Mouse (Mus musculus): ENCODE results near the gene Rrp8.
"Not testable (repeated sequence)": the region's sequence is repeated elsewhere in the genome, so short reads cannot be mapped to it uniquely, and the experiment has no call there.

Rrp8 gene

GRCm38 (mm10) chr7:105747776-105748175 is 10.6 kb upstream of the Rrp8 start:
- DNase-seq (ENCODE audit: low spot score in 2 of 2) = no peak

GRCm38 (mm10) chr7:105743926-105744590 is 6.9 kb upstream of the Rrp8 start, which contains the start of gene Taf10:
Taf10 (minus strand) TSS chr7:105744361.
- peak; percentile 66 to 72 for DNase-seq (ENCODE audit: low spot score in 2 of 2)

- not testable (repeated sequence) for DNase-seq (ENCODE audit: low spot score in 2 of 2)
Measured at GRCm38 (mm10) chr7:105743246-105743925, 6.2 kb upstream of the Rrp8 start.

- not testable (repeated sequence) for DNase-seq (ENCODE audit: low spot score in 2 of 2)
Measured at GRCm38 (mm10) chr7:105742539-105743215, 5.5 kb upstream of the Rrp8 start.

- DNase-seq (ENCODE audit: low spot score in 2 of 2) = no peak
Measured at GRCm38 (mm10) chr7:105741978-105742377, 4.8 kb upstream of the Rrp8 start.

- peak in 1 of 2 experiments; percentile 0 for DNase-seq (ENCODE audit: low spot score in 2 of 2)
Measured at GRCm38 (mm10) chr7:105740851-105741250, 3.7 kb upstream of the Rrp8 start.

- DNase-seq (ENCODE audit: low spot score in 2 of 2) = no peak
Measured at GRCm38 (mm10) chr7:105740089-105740795, 3.1 kb upstream of the Rrp8 start.

- DNase-seq (ENCODE audit: low spot score in 2 of 2) = no peak
Measured at GRCm38 (mm10) chr7:105738948-105739347, 1.8 kb upstream of the Rrp8 start.

GRCm38 (mm10) chr7:105738286-105738685 is 1.1 kb upstream of the Rrp8 start:
- DNase-seq (ENCODE audit: low spot score in 2 of 2) = no peak

- no peak for DNase-seq (ENCODE audit: low spot score in 2 of 2)
Measured at GRCm38 (mm10) chr7:105737648-105738047, 463 bp upstream of the Rrp8 start.

- DNase-seq (ENCODE audit: low spot score in 2 of 2) = peak; percentile 83 to 86
Measured at GRCm38 (mm10) chr7:105736264-105736901, 802 bp downstream of the Rrp8 start, which contains the start of gene Ilk. Ilk (plus strand) TSS chr7:105736592.

- DNase-seq (ENCODE audit: low spot score in 2 of 2) = not testable (repeated sequence)
Measured at GRCm38 (mm10) chr7:105735464-105735863, 1.7 kb downstream of the Rrp8 start.

- DNase-seq (ENCODE audit: low spot score in 2 of 2) = no peak
Measured at GRCm38 (mm10) chr7:105734826-105735225, 2.4 kb downstream of the Rrp8 start.

- DNase-seq (ENCODE audit: low spot score in 2 of 2) = no peak
Measured at GRCm38 (mm10) chr7:105733836-105734235, 3.3 kb downstream of the Rrp8 start.

- DNase-seq (ENCODE audit: low spot score in 2 of 2) = no peak
Measured at GRCm38 (mm10) chr7:105728701-105729428, 8.3 kb downstream of the Rrp8 start.

- DNase-seq (ENCODE audit: low spot score in 2 of 2) = no peak
Measured at GRCm38 (mm10) chr7:105726980-105727325, 10.2 kb downstream of the Rrp8 start.

- DNase-seq (ENCODE audit: low spot score in 2 of 2) = no peak
Measured at GRCm38 (mm10) chr7:105726144-105726979, 10.8 kb downstream of the Rrp8 start.

GRCm38 (mm10) chr7:105721916-105722315 is 15.3 kb downstream of the Rrp8 start:
- no peak for DNase-seq (ENCODE audit: low spot score in 2 of 2)

- DNase-seq (ENCODE audit: low spot score in 2 of 2) = no peak
Measured at GRCm38 (mm10) chr7:105715366-105715765, 21.8 kb downstream of the Rrp8 start.

- DNase-seq (ENCODE audit: low spot score in 2 of 2) = no peak
Measured at GRCm38 (mm10) chr7:105708733-105709132, 28.5 kb downstream of the Rrp8 start.

All from frontal cortex, postnatal 25 days (tissue).